Mouse (Mus musculus): ENCODE results near the gene Med16. TPM values are rescaled to one million over a fixed set of nuclear protein-coding genes. Genes with fewer than 3 reads are reported as not detected.
A peak's percentile ranks its signal among the peaks of the same experiment; 100 is the strongest.

Gene Med16
- 63.6 and 67.1 TPM in 2 replicates for polyA plus RNA-seq (2016; fragmentation: Nextera tagmentation; extraction: Ambion mirVana)

DNA sequence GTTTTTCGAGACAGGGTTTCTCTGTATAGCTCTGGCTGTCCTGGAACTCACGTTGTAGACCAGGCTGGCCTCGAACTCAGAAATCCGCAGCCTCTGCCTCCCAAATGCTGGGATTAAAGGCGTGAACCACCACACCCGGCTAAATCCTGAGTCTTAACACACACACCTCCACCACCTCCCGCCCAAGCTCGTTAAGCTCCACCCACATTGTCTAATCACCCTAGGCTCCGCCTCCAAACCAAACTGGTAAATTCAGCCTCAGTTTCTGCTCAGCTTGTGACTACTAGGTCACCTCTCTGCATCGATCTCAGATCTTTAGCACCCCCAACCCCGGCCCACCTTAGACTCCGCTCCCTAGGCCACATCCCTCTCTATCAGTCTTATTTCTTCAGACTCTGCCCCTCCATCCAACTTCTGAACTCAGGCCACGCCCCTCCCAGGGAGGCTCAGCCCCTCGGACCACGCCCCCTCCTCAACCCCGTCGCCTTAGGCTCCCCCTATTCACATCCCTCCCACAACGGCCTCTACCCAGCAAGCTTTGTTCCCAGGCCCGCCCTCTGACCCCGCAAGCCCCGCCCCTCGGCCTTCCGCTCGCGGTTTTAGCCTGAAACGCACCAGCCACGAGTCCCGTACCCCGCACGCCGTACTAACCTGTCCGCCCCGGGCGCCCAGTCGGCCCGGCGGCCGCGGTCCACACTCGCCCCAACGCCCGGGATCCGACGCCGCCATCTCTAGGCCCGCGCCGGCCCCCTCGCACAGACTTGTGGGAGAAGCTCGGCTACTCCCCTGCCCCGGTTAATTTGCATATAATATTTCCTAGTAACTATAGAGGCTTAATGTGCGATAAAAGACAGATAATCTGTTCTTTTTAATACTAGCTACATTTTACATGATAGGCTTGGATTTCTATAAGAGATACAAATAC lies at the start of gene Med16:
Gene Med16, minus strand, starts transcription at position 757 of the 925 bp plus-strand sequence.
- no peaks in the 10 kb centered on the region for H3K9me3 ChIP-seq (replicated peaks)
- WGBS, result 2% methylated on average over 52 of the region's 52 CpGs
- peak; percentile 96 for DNase-seq (ENCODE audit: low spot score)
- H3K36me3 ChIP-seq, result peaks cover 69% of the 10 kb centered on the region
- H3K4me3 ChIP-seq, result peak within 1 kb of the TSS; percentile 88
- peaks cover 22% of the 10 kb centered on the region for H3K4me1 ChIP-seq
- H3K27ac ChIP-seq, result peak within 1 kb of the TSS; percentile 100
- no peaks in the 10 kb centered on the region for H3K27me3 ChIP-seq (ENCODE audit: low read depth, poor library complexity, severe bottlenecking)

DNA sequence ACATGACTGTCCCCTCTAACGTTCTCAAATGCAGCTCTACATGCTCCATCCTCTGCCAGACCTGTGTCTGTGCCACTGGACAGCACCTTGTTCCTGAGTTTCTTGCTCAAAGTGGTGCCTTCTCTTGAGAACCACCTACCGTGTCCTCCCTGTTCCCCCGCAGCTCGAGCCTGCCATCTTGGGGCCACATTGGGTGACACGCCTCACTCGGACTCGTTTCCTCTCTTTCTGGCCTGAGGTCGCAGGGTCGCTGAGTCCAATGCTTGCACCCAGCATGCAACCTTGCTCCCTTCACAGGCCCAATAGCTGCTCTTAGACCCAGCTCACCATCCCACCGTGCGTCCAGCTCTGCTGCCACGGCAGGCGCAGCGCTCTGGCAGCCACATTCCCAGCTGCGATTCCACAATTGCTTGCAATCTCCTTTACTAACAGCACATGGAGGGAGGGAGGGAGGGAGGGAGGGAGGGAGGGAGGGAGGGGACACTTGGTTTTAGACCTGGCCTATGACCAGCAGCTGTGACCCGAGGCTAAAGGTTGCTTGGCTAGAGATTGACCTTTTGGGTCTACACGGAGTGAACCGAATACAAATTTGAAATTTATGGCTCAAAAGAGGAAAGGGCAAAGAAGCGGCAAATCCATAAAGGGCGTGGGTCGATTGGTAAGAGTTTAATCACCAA lies 49.6 kb upstream of the Med16 start:
- Histone ChIP-seq H3K9me3 (replicated peaks) (no peaks in the 10 kb centered on the region), H3K4me1 (peaks cover 40% of the 10 kb centered on the region), H3K27me3 (ENCODE audit: low read depth, poor library complexity, severe bottlenecking) (no peaks in the 10 kb centered on the region), H3K36me3 (peaks cover 31% of the 10 kb centered on the region), H3K27ac (peak overlapping the region; percentile 74), H3K4me3 (peak overlapping the region; percentile 30)
- DNase-seq (ENCODE audit: low spot score), result peak; percentile 88
- 9% methylated on average over 21 of the region's 21 CpGs for WGBS

- peaks cover 40% of the 10 kb centered on the region for H3K4me1 ChIP-seq
- WGBS, result 30% methylated on average over 4 of the region's 4 CpGs
- peak overlapping the region; percentile 6 for H3K27ac ChIP-seq
- DNase-seq (ENCODE audit: low spot score), result no peak
- no peaks in the 10 kb centered on the region for H3K27me3 ChIP-seq (ENCODE audit: low read depth, poor library complexity, severe bottlenecking)
- no peaks in the 10 kb centered on the region for H3K9me3 ChIP-seq (replicated peaks)
- peaks cover 30% of the 10 kb centered on the region for H3K36me3 ChIP-seq
- H3K4me3 ChIP-seq, result peak overlapping the region; percentile 5; the same call in 1 of the 2 replicates
These were observed 48.0 kb upstream of the Med16 start for GRCm38 (mm10) chr10:79956643-79957154.

- no peak for DNase-seq (ENCODE audit: low spot score)
- no peaks in the 10 kb centered on the region for H3K9me3 ChIP-seq (replicated peaks)
- WGBS, result 74% methylated on average over 9 of the region's 9 CpGs
- H3K4me1 ChIP-seq, result peaks cover 32% of the 10 kb centered on the region
- peak overlapping the region; percentile 6; the same call in 1 of the 2 replicates for H3K27ac ChIP-seq
- H3K36me3 ChIP-seq, result peaks cover 32% of the 10 kb centered on the region
- no peak overlapping the region for H3K4me3 ChIP-seq
- H3K27me3 ChIP-seq (ENCODE audit: low read depth, poor library complexity, severe bottlenecking), result no peaks in the 10 kb centered on the region
These were observed 47.0 kb upstream of the Med16 start for GRCm38 (mm10) chr10:79955691-79956090.

- peaks cover 50% of the 10 kb centered on the region for H3K36me3 ChIP-seq
- 88% methylated on average over 6 of the region's 6 CpGs for WGBS
- H3K27ac ChIP-seq, result no peak overlapping the region
- H3K27me3 ChIP-seq (ENCODE audit: low read depth, poor library complexity, severe bottlenecking), result no peaks in the 10 kb centered on the region
- peaks cover 29% of the 10 kb centered on the region for H3K4me1 ChIP-seq
- no peak overlapping the region for H3K4me3 ChIP-seq
- no peaks in the 10 kb centered on the region for H3K9me3 ChIP-seq (replicated peaks)
- no peak for DNase-seq (ENCODE audit: low spot score)
These were observed 45.2 kb upstream of the Med16 start for GRCm38 (mm10) chr10:79953946-79954345.

GRCm38 (mm10) chr10:79950661-79951060 lies 41.9 kb upstream of the Med16 start:
- Histone ChIP-seq H3K9me3 (replicated peaks) (no peaks in the 10 kb centered on the region), H3K36me3 (peaks cover 74% of the 10 kb centered on the region), H3K4me3 (no peak overlapping the region), H3K4me1 (peaks cover 27% of the 10 kb centered on the region), H3K27ac (no peak overlapping the region), H3K27me3 (ENCODE audit: low read depth, poor library complexity, severe bottlenecking) (no peaks in the 10 kb centered on the region)
- no peak for DNase-seq (ENCODE audit: low spot score)
- 86% methylated on average over 18 of the region's 18 CpGs for WGBS

- Histone ChIP-seq H3K27ac (no peak overlapping the region), H3K9me3 (replicated peaks) (no peaks in the 10 kb centered on the region), H3K4me3 (no peak overlapping the region), H3K27me3 (ENCODE audit: low read depth, poor library complexity, severe bottlenecking) (no peaks in the 10 kb centered on the region), H3K36me3 (peaks cover 82% of the 10 kb centered on the region), H3K4me1 (peaks cover 30% of the 10 kb centered on the region)
- 78% methylated on average over 4 of the region's 4 CpGs for WGBS
- DNase-seq (ENCODE audit: low spot score), result no peak
These were observed 41.1 kb upstream of the Med16 start for GRCm38 (mm10) chr10:79949873-79950272.

DNA sequence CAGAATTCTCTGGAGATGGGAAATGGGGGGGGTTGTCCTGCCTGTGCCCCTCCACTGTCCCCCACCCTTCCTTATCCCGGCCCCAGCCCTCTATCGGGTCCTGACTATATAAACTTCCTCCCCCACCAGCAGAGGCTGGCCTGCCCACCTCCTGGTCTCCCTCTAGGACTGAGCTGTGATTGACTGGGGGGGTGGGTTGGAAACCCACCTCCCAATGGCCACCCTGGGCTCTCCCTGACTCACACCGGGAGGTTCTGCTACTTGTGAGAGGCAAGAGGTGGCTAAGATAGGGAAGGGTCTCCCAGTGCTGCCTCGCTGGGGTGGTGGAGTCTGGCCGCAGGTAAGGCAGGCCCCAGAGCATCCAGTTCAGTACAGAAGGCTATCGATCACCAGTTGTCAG lies 38.8 kb upstream of the Med16 start:
- 75% methylated on average over 6 of the region's 6 CpGs for WGBS
- H3K36me3 ChIP-seq, result peaks cover 78% of the 10 kb centered on the region
- no peak for DNase-seq (ENCODE audit: low spot score)
- H3K27ac ChIP-seq, result peak overlapping the region; percentile 85
- peak overlapping the region; percentile 2; the same call in 1 of the 2 replicates for H3K4me3 ChIP-seq
- peaks cover 53% of the 10 kb centered on the region for H3K4me1 ChIP-seq
- no peaks in the 10 kb centered on the region for H3K9me3 ChIP-seq (replicated peaks)
- no peaks in the 10 kb centered on the region for H3K27me3 ChIP-seq (ENCODE audit: low read depth, poor library complexity, severe bottlenecking)

DNA sequence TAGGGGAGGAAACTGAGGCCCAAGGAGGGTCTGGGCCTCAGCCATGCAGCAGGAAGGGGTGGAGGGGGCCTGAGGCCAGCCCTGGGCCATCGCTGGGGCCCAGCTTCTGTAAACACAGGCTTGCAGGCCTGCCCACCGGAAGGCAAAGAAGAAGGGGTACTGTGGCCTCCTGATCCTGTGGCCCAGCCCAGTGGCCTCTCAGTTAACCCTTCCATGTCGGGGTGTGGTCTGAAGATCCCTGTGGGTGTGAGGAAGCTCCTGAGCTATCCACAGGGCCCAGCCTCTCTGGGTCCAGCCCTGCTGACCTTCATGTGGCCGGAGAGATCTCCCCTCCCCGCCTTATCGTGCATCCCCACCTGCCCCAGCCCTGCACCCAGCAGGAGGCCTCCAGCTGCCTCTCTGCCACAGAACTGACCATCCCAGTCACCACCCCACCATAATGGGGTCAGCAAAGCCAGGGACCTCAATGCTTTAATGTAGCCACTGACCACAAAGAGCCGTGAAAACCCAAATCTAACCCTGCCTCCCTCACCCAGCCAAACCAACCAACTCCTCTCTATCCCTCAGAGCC lies 38.1 kb upstream of the Med16 start:
- no peak for DNase-seq (ENCODE audit: low spot score)
- peak overlapping the region; percentile 26 for H3K4me3 ChIP-seq
- peaks cover 53% of the 10 kb centered on the region for H3K4me1 ChIP-seq
- H3K27me3 ChIP-seq (ENCODE audit: low read depth, poor library complexity, severe bottlenecking), result no peaks in the 10 kb centered on the region
- H3K36me3 ChIP-seq, result peaks cover 79% of the 10 kb centered on the region
- peak overlapping the region; percentile 85 for H3K27ac ChIP-seq
- 10% methylated on average over 7 of the region's 7 CpGs for WGBS
- H3K9me3 ChIP-seq (replicated peaks), result no peaks in the 10 kb centered on the region

DNA sequence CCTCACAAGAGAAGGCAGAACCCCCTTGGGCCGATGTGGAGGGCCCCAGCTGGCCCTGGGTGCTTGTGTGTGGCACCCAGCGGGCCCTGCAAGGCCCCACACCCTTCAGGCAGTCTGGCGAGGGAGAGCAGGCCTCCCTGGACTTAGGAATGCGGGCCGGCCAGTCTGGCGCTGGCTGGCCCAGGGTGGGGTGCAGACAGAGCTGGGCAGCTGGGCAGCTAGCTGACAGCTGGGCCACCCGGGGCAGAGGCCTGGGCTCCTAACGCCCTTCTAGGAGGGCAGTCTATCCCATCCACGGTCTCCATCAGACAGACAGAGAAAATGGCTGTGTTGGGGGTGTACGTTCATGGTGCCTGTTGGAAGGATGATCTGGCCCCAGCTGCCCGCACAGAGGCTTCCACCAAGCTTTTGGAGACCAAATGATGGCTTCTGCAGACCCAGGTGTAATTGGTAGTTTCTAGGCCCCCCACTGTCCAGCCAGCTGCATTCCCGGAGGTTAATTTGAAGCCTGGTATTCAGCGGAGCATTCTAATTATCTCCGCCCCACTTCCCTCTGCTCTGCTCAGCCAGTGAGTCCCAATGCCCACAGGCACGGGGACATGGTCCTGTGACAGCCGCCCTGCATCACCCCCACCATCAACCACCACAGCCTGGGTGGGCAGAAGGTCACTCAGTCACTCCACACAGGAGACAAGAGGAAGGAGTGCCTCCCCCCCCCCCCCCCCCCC lies 36.9 kb upstream of the Med16 start:
- H3K4me3 ChIP-seq, result peak overlapping the region; percentile 26
- 19% methylated on average over 16 of the region's 16 CpGs for WGBS

GRCm38 (mm10) chr10:79943471-79943901 lies 34.8 kb upstream of the Med16 start:
- peak overlapping the region; percentile 85 for H3K27ac ChIP-seq
- H3K4me3 ChIP-seq, result no peak overlapping the region
- WGBS, result 80% methylated on average over 9 of the region's 9 CpGs
- peaks cover 79% of the 10 kb centered on the region for H3K4me1 ChIP-seq
- no peaks in the 10 kb centered on the region for H3K9me3 ChIP-seq (replicated peaks)
- H3K36me3 ChIP-seq, result peaks cover 79% of the 10 kb centered on the region
- H3K27me3 ChIP-seq (ENCODE audit: low read depth, poor library complexity, severe bottlenecking), result no peaks in the 10 kb centered on the region
- DNase-seq (ENCODE audit: low spot score), result no peak

More for the DNA sequence above, 36.9 kb upstream of the Med16 start:
- Histone ChIP-seq H3K9me3 (replicated peaks) (no peaks in the 10 kb centered on the region), H3K36me3 (peaks cover 79% of the 10 kb centered on the region), H3K27me3 (ENCODE audit: low read depth, poor library complexity, severe bottlenecking) (no peaks in the 10 kb centered on the region), H3K4me1 (peaks cover 59% of the 10 kb centered on the region), H3K27ac (peak overlapping the region; percentile 85)
- peak; percentile 77 for DNase-seq (ENCODE audit: low spot score)

- Histone ChIP-seq H3K4me3 (no peak overlapping the region), H3K27ac (peak overlapping the region; percentile 85; the same call in 1 of the 2 replicates), H3K36me3 (peaks cover 80% of the 10 kb centered on the region), H3K9me3 (replicated peaks) (no peaks in the 10 kb centered on the region), H3K4me1 (peaks cover 84% of the 10 kb centered on the region), H3K27me3 (ENCODE audit: low read depth, poor library complexity, severe bottlenecking) (no peaks in the 10 kb centered on the region)
- no peak for DNase-seq (ENCODE audit: low spot score)
- WGBS, result 90% methylated on average over 1 of the region's 1 CpGs
These were observed 34.3 kb upstream of the Med16 start for GRCm38 (mm10) chr10:79942988-79943387.
